Mouse (Mus musculus) lung, embryonic 15.5 days (tissue): ENCODE results near the gene Ccdc107. TPM values are rescaled to one million over a fixed set of nuclear protein-coding genes. Genes with fewer than 3 reads are reported as not detected.
A peak's percentile ranks its signal among the peaks of the same experiment; 100 is the strongest.
"Not testable (repeated sequence)": the region's sequence is repeated elsewhere in the genome, so short reads cannot be mapped to it uniquely, and the experiment has no call there.

Experiments
- ATAC-seq: fragments of 200-750 bp; cut with Nextera tagmentation; 2 replicates; pipeline ENCODE4 v1.8.0; 2017; ENCODE audit warnings: moderate number of reproducible peaks, borderline replicate concordance; ENCODE audit not compliant: low FRiP score, low TSS enrichment; ENCODE audit errors: extremely low read depth
- H3K27ac ChIP-seq: fragments of 300-500 bp; sonication (generic); 2 replicates; pipeline ENCODE4 v1.5.1; 2015; ENCODE audit warnings: moderate library complexity, mild to moderate bottlenecking, inconsistent platforms
- H3K27me3 ChIP-seq: fragments of 300-500 bp; sonication (generic); 2 replicates; pipeline ENCODE4 v1.6.1; 2015; ENCODE audit warnings: inconsistent platforms
- H3K36me3 ChIP-seq: fragments of 300-500 bp; sonication (generic); 2 replicates; pipeline ENCODE4 v1.6.1; 2015; ENCODE audit warnings: inconsistent platforms
- H3K4me1 ChIP-seq: fragments of 300-500 bp; sonication (generic); 2 replicates; pipeline ENCODE4 v1.6.1; 2015; ENCODE audit warnings: inconsistent platforms
- H3K4me2 ChIP-seq: fragments of 300-500 bp; sonication (generic); 2 replicates; pipeline ENCODE4 v1.6.1; 2015; ENCODE audit warnings: inconsistent platforms, mild to moderate bottlenecking, moderate library complexity
- H3K4me3 ChIP-seq: fragments of 300-500 bp; sonication (generic); 2 replicates; pipeline ENCODE4 v1.5.1; 2015; ENCODE audit warnings: mild to moderate bottlenecking, inconsistent platforms
- H3K9ac ChIP-seq: fragments of 300-500 bp; sonication (generic); 2 replicates; pipeline ENCODE4 v1.6.1; 2015; ENCODE audit warnings: inconsistent platforms
- H3K9me3 ChIP-seq: fragments of 300-500 bp; sonication (generic); 2 replicates; pipeline ENCODE4 v1.6.1; 2016; ENCODE audit warnings: inconsistent platforms
- WGBS: fragments of 180-500 bp; shearing (Covaris S2); methylation state at CpG from one replicate; pipeline ENCODE4 v1.1.7; 2015; 5-methylcytosine and 5-hydroxymethylcytosine counted together
- polyA plus RNA-seq: library from polyadenylated mRNA; unstranded; fragments of >200 nt; fragmentation: Nextera tagmentation; extraction: Ambion mirVana; gene quantifications from 2 replicates; pipeline ENCODE4 v1.2.1, GENCODE M21; 2015

Gene Ccdc107
- polyA plus RNA-seq, 1 experiment from 2014 or later = 70.1 TPM

DNA sequence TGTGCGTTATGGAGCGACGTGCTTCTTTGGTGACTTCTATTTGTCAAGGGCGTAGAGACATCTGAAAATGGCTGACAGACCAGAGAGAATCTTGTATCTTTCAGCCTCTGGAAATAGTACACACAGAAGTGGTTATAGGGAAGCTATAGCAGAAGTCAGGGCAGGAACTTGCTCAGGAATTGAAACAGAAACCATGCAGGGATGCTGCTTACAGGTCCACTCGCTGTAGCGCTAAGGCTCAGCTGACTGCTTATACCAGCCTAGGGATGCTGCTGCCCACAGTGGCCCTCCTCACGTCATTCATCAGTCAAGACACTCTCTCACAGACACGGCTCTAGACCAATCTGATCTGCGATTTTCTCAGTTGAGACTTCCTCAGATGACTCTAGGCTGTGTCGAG, 22.4 kb upstream of the Ccdc107 start:
- H3K9me3 ChIP-seq = no peaks in the 10 kb centered on the region

DNA sequence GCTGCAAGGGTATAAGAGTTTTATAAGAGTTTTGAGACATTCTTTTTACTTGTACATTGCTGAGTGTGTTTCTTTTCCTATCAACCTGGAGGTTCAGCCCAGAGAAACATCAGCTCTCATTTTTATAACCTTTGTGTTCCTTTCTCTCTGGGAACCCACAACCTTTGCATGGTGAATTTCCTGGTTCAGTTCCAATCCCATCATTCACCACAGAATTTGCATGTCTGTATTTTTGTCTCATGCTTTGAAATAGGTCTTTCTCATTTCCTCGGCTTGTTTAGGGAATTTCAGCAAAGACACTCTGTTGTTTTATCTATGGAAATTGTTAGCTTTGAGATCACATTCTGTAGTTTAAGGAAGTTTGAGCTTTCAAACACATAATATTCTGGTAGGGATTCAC, 19.1 kb upstream of the Ccdc107 start:
- Histone ChIP-seq H3K9ac (no peak overlapping the region), H3K4me3 (no peak overlapping the region), H3K4me2 (no peak overlapping the region), H3K27ac (no peak overlapping the region), H3K4me1 (0 out of 2 replicates have a peak, but pooled peaks cover 3% of the 10 kb centered on the region), H3K27me3 (no peaks in the 10 kb centered on the region), H3K36me3 (no peaks in the 10 kb centered on the region), H3K9me3 (no peaks in the 10 kb centered on the region)
- ATAC-seq = no peak
- WGBS = 64% methylated on average over 1 of the region's 1 CpGs

More for the DNA sequence above, 22.4 kb upstream of the Ccdc107 start:
- Histone ChIP-seq H3K9ac (no peak overlapping the region), H3K27me3 (no peaks in the 10 kb centered on the region), H3K4me3 (no peak overlapping the region), H3K4me2 (no peak overlapping the region), H3K4me1 (no peaks in the 10 kb centered on the region), H3K36me3 (no peaks in the 10 kb centered on the region), H3K27ac (no peak overlapping the region)
- ATAC-seq = no peak
- 88% methylated on average over 10 of the region's 10 CpGs for WGBS

DNA sequence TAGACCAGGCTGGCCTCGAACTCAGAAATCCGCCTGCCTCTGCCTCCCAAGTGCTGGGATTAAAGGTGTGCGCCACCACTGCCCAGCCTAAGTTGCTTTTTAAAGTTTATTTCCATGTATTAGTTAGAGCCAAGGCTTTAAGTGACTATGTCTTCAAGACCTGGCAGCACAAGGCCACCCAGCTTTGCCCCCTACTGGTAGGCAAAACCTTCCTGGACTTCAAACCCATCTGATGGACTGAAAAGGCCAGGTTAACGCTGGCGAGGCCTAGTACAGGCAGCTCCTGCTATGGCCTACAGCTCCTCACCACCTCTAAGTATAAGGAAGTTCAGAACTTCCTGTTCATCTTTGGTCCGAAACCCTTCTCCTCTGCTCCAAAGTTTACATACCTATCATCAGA, 16.1 kb upstream of the Ccdc107 start:
- 89% methylated on average over 6 of the region's 6 CpGs for WGBS
- H3K36me3 ChIP-seq = no peaks in the 10 kb centered on the region

DNA sequence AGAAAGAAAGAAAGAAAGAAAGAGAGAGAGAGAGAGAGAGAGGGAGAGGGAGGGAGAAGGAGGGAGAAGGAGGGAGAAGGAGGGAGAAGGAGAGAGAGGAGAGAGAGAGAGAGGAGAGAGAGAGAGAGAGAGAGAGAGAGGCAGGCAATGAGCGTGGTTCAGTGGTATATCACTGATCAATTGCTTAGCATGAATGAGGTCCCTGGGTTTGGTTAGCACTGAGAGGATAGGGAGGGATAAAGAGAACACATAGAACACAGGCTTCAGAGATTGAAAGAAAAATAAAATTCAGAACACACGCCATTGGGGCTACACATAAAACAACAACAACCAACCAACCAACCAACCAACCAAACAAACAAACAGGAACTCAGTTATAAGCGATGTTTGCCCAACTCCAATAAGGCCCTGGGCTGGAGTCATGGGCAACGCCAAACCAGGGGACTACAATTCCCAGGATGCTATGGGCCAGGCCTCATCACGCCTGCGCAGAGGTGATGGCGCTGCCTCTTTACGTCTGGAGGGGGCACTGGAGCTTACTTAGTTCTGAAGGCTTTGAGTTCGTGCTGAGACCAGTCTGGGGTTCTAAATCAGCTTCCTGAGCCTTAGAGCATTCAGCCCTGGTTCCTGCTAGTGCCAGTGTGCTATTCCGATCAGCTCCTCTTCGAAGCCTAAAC, 14.7 kb upstream of the Ccdc107 start:
- Histone ChIP-seq H3K36me3 (no peaks in the 10 kb centered on the region), H3K27ac (peak overlapping the region; percentile 57; the same call in 1 of the 2 replicates), H3K4me3 (peak overlapping the region; percentile 36), H3K4me1 (0 out of 2 replicates have a peak, but pooled peaks cover 3% of the 10 kb centered on the region), H3K27me3 (no peaks in the 10 kb centered on the region), H3K4me2 (peak overlapping the region; percentile 58), H3K9ac (peak overlapping the region; percentile 41; the same call in 1 of the 2 replicates), H3K9me3 (no peaks in the 10 kb centered on the region)
- 14% methylated on average over 11 of the region's 11 CpGs for WGBS
- ATAC-seq = peak; percentile 93

More for the DNA sequence above, 16.1 kb upstream of the Ccdc107 start:
- Histone ChIP-seq H3K27ac (no peak overlapping the region), H3K4me2 (no peak overlapping the region), H3K9me3 (no peaks in the 10 kb centered on the region), H3K4me3 (no peak overlapping the region), H3K9ac (no peak overlapping the region), H3K27me3 (no peaks in the 10 kb centered on the region), H3K4me1 (0 out of 2 replicates have a peak, but pooled peaks cover 3% of the 10 kb centered on the region)
- ATAC-seq = no peak

DNA sequence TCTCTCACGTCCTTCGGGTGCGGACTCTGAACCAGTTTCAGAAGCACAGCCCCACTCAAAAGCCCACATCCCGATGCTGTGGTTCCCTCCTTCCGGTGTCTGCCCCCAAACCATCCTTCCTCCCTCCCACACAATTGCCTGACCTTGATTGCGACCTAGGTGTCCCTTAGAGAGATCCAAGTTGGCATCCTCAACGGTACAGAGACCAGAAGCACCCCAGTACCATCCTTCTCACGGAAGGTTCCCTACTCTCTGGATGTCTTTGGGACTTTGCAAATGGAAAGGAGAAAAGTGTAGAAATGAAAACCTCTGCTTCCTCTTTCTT, 14.2 kb upstream of the Ccdc107 start:
- H3K27ac ChIP-seq = peak overlapping the region; percentile 57; the same call in 1 of the 2 replicates
- H3K4me1 ChIP-seq = 0 out of 2 replicates have a peak, but pooled peaks cover 3% of the 10 kb centered on the region
- no peaks in the 10 kb centered on the region for H3K9me3 ChIP-seq
- no peak for ATAC-seq
- H3K9ac ChIP-seq = peak overlapping the region; percentile 41; the same call in 1 of the 2 replicates
- H3K27me3 ChIP-seq = no peaks in the 10 kb centered on the region
- H3K4me3 ChIP-seq = peak overlapping the region; percentile 36
- H3K36me3 ChIP-seq = no peaks in the 10 kb centered on the region
- H3K4me2 ChIP-seq = peak overlapping the region; percentile 58
- 38% methylated on average over 8 of the region's 8 CpGs for WGBS

DNA sequence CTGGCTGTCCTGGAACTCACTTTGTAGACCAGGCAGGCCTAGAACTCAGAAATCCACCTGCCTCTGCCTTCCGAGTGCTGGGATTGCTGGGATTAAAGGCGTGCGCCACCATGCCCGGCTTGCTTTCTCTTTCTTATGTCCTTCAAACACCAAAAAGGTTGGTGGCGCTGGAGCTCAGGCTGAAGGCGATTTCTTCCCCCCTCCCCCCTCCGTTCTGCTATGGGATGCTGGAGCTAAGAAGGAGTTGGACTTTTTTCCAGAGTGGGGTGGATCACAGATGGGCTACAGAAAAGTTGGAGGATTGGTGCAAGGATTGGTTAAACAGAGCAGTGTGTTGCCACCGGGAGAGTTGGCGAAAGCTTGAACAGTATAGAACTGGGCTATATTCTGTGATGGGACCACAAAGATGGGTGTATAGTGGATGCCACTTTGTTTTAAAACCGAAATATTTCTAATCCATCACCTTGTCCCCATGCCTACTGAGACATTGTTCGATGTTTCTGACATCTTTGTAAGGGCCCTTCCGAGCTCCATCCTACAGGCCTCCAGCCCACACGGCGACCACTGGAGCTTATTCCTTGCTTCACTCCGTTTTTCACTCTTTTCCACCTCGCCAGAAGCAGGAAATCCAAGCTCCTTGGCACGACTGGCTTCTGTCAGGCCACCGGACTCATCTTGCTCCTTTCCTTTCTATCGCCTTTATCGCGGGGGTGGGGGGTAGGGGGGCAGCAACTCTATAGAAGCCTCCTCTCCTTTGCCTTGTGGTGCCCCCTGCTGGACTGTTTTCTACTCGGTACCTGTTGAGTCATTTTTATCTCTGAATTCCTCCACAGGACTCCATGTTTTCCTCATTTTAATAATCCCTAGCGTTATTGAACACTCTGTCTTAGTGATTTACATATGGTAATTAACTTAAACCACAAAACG, 13.5 kb upstream of the Ccdc107 start:
- Histone ChIP-seq H3K36me3 (no peaks in the 10 kb centered on the region), H3K9me3 (no peaks in the 10 kb centered on the region), H3K4me1 (0 out of 2 replicates have a peak, but pooled peaks cover 3% of the 10 kb centered on the region), H3K27ac (no peak overlapping the region), H3K4me3 (no peak overlapping the region), H3K4me2 (peak overlapping the region; percentile 44), H3K27me3 (no peaks in the 10 kb centered on the region), H3K9ac (no peak overlapping the region)
- ATAC-seq = no peak
- 43% methylated on average over 24 of the region's 24 CpGs for WGBS

DNA sequence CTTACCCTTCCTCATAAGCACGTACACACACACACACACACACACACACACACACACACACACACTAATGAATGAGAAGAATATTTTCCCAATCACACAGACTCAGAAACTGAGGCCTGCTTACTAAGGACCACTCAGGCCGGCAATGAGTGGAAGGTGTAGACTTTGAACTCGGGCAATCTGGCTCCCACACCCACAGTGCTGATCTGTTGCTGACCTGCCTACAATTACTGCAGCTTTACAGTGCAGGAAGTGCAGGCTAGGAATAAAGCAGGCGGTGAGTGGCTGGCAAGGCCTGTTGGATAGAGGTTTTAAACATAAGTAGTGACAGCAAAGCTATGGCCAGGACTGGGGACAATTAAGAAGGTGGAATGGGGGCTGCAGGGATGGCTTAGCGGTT, 11.7 kb upstream of the Ccdc107 start:
- no peak overlapping the region for H3K9ac ChIP-seq
- WGBS = 77% methylated on average over 5 of the region's 5 CpGs

DNA sequence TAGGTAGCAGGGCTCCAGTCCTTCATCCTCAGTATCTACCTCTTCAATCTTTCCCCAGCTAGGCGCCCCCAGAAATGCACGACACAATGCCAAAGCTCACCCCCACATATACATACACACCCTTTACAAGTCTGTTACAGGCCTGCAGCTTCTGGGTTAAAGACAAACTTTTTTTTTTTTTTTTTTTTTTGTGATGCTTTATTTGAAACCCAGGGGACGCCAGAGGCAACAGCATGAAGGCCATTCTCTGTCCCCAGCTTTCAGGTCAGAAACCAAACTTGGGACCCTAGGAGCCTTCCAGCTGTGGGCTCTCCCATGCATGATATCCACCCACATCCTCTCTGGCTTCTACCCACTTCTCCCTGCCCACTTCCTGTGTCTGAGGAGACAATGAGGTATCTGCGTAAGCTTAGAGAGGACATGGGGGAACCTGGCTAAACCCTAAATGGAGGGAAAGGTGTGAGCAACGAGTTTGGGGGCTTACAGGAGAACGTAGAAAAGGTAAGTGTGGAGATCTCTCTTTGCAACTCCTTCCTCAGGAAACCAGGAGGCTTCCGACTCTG, 10.7 kb upstream of the Ccdc107 start:
- H3K27ac ChIP-seq = no peak overlapping the region
- ATAC-seq = no peak

More for the DNA sequence above, 11.7 kb upstream of the Ccdc107 start:
- Histone ChIP-seq H3K36me3 (no peaks in the 10 kb centered on the region), H3K9me3 (no peaks in the 10 kb centered on the region), H3K27ac (no peak overlapping the region), H3K4me1 (0 out of 2 replicates have a peak, but pooled peaks cover 3% of the 10 kb centered on the region), H3K4me2 (no peak overlapping the region), H3K4me3 (no peak overlapping the region), H3K27me3 (no peaks in the 10 kb centered on the region)
- no peak for ATAC-seq

DNA sequence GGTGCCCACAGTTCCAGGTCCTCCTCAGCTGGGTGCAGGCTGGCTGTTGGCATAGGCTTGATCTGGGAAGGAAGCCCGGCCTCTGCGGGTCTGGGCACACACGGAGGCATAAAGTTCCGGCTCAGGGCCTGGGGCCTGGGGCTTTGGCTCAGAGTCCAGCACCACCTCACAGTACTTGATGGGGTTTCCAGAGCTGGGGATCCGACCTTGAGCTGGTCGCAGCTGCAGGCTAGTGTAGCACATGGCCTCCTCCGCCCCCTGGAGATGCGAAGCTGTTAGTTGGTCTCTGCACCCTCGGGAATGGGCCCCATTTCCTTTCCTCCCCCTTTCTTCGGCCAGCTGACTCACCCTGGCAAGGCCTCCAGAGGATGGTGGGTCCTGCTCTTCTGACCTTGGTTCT, 10.1 kb upstream of the Ccdc107 start:
- Histone ChIP-seq H3K4me1 (0 out of 2 replicates have a peak, but pooled peaks cover 3% of the 10 kb centered on the region), H3K27me3 (no peaks in the 10 kb centered on the region), H3K27ac (no peak overlapping the region), H3K36me3 (no peaks in the 10 kb centered on the region), H3K4me3 (no peak overlapping the region), H3K9ac (no peak overlapping the region), H3K9me3 (no peaks in the 10 kb centered on the region), H3K4me2 (no peak overlapping the region)
- 60% methylated on average over 10 of the region's 10 CpGs for WGBS
- ATAC-seq = no peak

More for the DNA sequence above, 10.7 kb upstream of the Ccdc107 start:
- Histone ChIP-seq H3K9ac (no peak overlapping the region), H3K4me2 (no peak overlapping the region), H3K36me3 (no peaks in the 10 kb centered on the region), H3K4me3 (no peak overlapping the region), H3K4me1 (0 out of 2 replicates have a peak, but pooled peaks cover 3% of the 10 kb centered on the region), H3K9me3 (no peaks in the 10 kb centered on the region), H3K27me3 (no peaks in the 10 kb centered on the region)
- 56% methylated on average over 7 of the region's 7 CpGs for WGBS

DNA sequence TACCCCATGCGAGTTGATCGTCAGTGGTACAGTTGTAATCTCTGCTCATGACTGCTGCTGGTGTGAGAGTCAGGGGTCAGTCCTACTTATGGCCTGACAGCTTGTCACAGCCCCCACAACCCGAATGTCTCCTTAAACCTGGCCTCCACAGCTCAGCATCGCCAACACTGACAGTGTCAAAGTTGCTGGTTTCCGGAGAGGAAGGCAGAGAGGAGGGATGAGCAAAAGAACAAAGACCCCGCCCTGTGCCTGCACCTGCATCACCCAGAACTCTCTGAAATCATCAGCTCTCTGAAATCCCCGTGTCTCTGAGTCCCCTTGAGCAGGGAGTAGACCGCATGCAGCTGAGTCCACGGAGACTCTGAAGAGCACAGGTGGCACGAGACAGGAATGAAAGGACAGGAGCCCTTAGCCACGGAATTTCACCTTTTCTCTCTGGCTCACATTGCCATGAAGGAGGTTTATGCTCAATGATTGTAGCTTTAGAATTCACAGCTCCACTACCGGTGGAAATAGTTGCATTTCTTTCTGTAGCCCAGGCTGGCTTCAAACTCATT, 9.1 kb upstream of the Ccdc107 start, which contains the start of gene Sit1:
Gene Sit1, minus strand, starts transcription at position 200 of the 557 bp plus-strand sequence.
- 47% methylated on average over 12 of the region's 12 CpGs for WGBS
- no peak within 1 kb of the TSS for H3K4me2 ChIP-seq
- H3K27ac ChIP-seq = no peak within 1 kb of the TSS
- no peaks in the 10 kb centered on the region for H3K9me3 ChIP-seq
- no peak within 1 kb of the TSS for H3K4me3 ChIP-seq
- no peaks in the 10 kb centered on the region for H3K36me3 ChIP-seq
- H3K27me3 ChIP-seq = no peaks in the 10 kb centered on the region
- no peaks in the 10 kb centered on the region for H3K4me1 ChIP-seq
- no peak for ATAC-seq
- no peak within 1 kb of the TSS for H3K9ac ChIP-seq

DNA sequence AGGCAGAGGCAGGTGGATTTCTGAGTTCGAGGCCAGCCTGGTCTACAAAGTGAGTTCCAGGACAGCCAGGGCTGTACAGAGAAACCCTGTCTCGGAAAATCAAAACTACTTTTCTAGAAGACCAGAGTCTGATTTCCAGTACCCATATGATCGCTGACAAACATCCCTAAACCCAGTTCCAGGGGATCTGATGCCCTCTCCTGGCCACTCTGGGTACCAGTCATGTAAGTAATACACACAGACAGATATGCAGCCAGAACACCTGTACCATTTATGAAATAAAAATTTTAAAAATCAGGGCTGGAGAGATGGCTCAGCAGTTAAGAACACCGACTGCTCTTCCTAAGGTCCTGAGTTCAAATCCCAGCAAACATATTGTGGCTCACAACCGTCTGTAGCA, 7.0 kb upstream of the Ccdc107 start:
- 82% methylated on average over 5 of the region's 5 CpGs for WGBS
- H3K9me3 ChIP-seq, H3K27ac ChIP-seq, ATAC-seq, H3K4me1 ChIP-seq, H3K4me2 ChIP-seq, H3K4me3 ChIP-seq, H3K9ac ChIP-seq, H3K27me3 ChIP-seq, H3K36me3 ChIP-seq: not testable (repeated sequence)
